Mouse (Mus musculus) embryonic facial prominence, embryonic 12.5 days (tissue): ENCODE data around the gene Olfr832. TPM values are rescaled to one million over a fixed set of nuclear protein-coding genes. Genes with fewer than 3 reads are reported as not detected.
"Not testable (repeated sequence)": the region's sequence is repeated elsewhere in the genome, so short reads cannot be mapped to it uniquely, and the experiment has no call there.

Source experiments
- ATAC-seq: fragments of 200-750 bp; cut with Nextera tagmentation; 2 replicates; pipeline ENCODE4 v1.8.0; 2017; ENCODE audit not compliant: insufficient number of reproducible peaks, insufficient read depth, low FRiP score, low TSS enrichment
- H3K27ac ChIP-seq: fragments of 300-500 bp; sonication (generic); 2 replicates; pipeline ENCODE4 v1.5.1; 2016; ENCODE audit warnings: mild to moderate bottlenecking
- H3K27me3 ChIP-seq: fragments of 300-500 bp; sonication (generic); 2 replicates; pipeline ENCODE4 v1.6.1; 2016; ENCODE audit warnings: mild to moderate bottlenecking, moderate library complexity
- H3K36me3 ChIP-seq: fragments of 300-500 bp; sonication (generic); 2 replicates; pipeline ENCODE4 v1.6.1; 2016; ENCODE audit warnings: mild to moderate bottlenecking
- H3K4me1 ChIP-seq: fragments of 300-500 bp; sonication (generic); 2 replicates; pipeline ENCODE4 v1.6.1; 2016
- H3K4me2 ChIP-seq: fragments of 300-500 bp; sonication (generic); replicated peaks from 2 replicates; pipeline ENCODE4 v1.6.1; 2016; ENCODE audit warnings: mild to moderate bottlenecking, moderate library complexity
- H3K4me3 ChIP-seq: fragments of 300-500 bp; sonication (generic); 2 replicates; pipeline ENCODE4 v1.5.1; 2016; ENCODE audit warnings: mild to moderate bottlenecking
- H3K9ac ChIP-seq: fragments of 300-500 bp; sonication (generic); 2 replicates; pipeline ENCODE4 v1.6.1; 2016; ENCODE audit warnings: mild to moderate bottlenecking, moderate library complexity
- H3K9me3 ChIP-seq: fragments of 300-500 bp; sonication (generic); 2 replicates; pipeline ENCODE4 v1.6.1; 2016; ENCODE audit warnings: mild to moderate bottlenecking, moderate library complexity
- WGBS: fragments of 180-500 bp; shearing (Covaris S2); methylation state at CpG from one replicate; pipeline ENCODE4 v1.1.7; 2016; 5-methylcytosine and 5-hydroxymethylcytosine counted together
- polyA plus RNA-seq: library from polyadenylated mRNA; unstranded; fragments of >200 nt; fragmentation: Nextera tagmentation; extraction: Ambion mirVana; gene quantifications from 2 replicates; pipeline ENCODE4 v1.2.1, GENCODE M21; 2016

Gene Olfr832
- not detected in 2 replicates for polyA plus RNA-seq

DNA sequence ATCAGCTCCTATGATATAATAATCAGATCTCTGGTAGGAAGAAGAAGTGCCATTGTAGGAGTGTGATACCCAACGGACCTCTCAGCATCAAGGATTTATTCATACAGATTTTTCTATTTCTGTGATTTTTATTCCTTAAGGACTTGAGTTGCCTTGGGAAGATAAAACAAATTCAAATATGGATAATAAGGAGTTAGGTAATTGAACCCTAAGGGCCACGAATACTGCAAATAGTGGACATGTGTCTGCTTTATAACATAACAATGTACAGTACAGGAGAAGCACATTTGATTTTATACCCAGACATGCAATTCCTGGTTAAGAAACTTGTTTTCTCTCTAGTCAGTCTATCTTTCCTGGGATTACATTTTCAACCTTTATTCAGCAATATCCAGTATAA is at the start of gene Olfr832:
Olfr832 (plus strand) TSS at position 301 of the 400 bp plus-strand sequence.
- H3K4me3 ChIP-seq, H3K27me3 ChIP-seq, H3K4me1 ChIP-seq, ATAC-seq, H3K36me3 ChIP-seq, H3K9me3 ChIP-seq, H3K4me2 ChIP-seq, H3K27ac ChIP-seq, H3K9ac ChIP-seq: not testable (repeated sequence)
- WGBS, result 82% methylated on average over 2 of the region's 2 CpGs

DNA sequence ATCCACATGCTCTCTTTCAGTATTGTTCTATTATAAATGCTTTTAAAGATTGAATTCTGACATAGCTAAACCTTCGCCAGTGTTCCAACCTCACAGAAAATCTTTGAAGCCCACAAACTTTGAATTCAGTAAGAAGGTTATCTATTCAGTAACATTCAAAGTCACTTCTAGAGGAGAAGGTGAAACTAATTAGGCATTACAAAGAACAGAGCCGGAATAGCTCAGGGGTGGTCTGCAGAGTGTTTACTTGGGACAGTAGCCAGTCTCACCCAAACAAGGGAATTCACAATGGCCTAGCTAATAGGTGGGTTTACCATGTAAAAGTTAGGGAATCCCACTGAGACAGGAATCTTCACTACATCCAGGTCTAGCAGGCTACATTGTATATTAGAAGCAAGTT is 29.2 kb upstream of the Olfr832 start:
- H3K4me1 ChIP-seq, ATAC-seq, H3K27ac ChIP-seq, H3K9ac ChIP-seq, H3K4me2 ChIP-seq, H3K9me3 ChIP-seq, H3K27me3 ChIP-seq, H3K36me3 ChIP-seq, H3K4me3 ChIP-seq: not testable (repeated sequence)
- 73% methylated on average over 2 of the region's 2 CpGs for WGBS

DNA sequence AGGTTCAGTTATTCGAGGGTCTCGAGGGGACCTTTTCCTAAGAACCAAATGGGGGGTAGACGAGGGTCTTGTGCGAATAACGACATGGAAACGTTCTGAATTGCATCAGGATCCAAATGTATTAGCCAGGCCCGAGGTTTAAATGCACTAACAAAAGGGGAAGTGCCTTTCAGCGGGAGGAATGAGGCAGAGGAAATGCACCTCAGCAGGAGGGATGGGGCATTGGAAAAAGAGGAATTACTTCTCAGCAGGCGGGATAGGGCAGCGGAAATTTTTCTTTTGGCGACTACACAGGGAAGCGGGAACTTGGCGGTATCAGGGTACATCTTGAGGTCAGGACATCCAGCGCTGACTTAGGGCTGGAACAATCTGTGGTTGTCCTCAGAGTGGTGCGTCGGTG is 9.0 kb upstream of the Olfr832 start:
- WGBS, result 86% methylated on average over 16 of the region's 16 CpGs
- H3K9ac ChIP-seq, H3K4me1 ChIP-seq, H3K36me3 ChIP-seq, H3K27me3 ChIP-seq, H3K27ac ChIP-seq, ATAC-seq, H3K4me3 ChIP-seq, H3K4me2 ChIP-seq, H3K9me3 ChIP-seq: not testable (repeated sequence)

DNA sequence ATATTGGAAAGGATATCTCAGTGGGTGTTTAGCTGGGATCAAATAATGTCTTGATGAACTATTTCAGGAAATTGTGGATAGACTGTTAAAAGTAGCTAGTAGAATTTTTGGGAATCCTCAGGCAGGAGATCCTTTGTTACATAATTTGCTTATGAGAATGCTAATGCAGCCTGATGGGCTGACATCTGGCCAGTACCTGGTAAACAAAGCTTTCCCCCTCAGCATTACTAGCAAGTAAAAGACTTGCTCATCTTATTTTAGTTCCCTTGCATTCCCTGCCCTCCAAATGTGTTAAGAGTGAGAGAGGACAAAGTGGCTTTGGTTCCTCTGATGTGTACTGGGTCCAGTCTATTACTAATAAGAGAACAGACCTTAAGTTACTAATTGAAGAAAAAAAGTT is 25.1 kb downstream of the Olfr832 start:
- no peaks in the 10 kb centered on the region for H3K4me1 ChIP-seq
- no peaks in the 10 kb centered on the region for H3K9me3 ChIP-seq
- no peak overlapping the region for H3K4me2 ChIP-seq
- no peak overlapping the region for H3K27ac ChIP-seq
- ATAC-seq, result no peak
- H3K27me3 ChIP-seq, result no peaks in the 10 kb centered on the region
- no peak overlapping the region for H3K9ac ChIP-seq
- H3K4me3 ChIP-seq, result no peak overlapping the region
- no peaks in the 10 kb centered on the region for H3K36me3 ChIP-seq

DNA sequence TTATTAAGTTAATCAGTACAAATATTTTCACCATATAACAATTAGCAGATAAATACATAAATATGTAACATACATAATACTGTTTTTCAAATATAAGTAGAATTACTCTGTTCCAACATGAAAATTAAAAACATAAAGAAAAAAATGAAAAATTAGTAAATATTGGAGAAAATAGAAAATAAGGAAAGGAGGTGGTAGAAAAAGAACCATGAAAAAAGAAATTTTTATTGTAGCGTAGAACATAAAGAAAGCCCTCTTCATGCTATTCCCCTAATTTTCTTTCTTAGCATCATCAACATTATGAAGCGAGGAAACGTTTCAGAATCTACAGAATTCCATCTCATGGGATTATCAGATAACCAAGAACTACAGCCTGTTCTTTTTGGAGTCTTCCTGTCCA is 50.8 kb downstream of the Olfr832 start, which contains the start of gene Olfr834:
Olfr834 (plus strand) TSS at position 301 of the 400 bp plus-strand sequence.
- no peak within 1 kb of the TSS for H3K4me2 ChIP-seq
- H3K27ac ChIP-seq, result no peak within 1 kb of the TSS
- no peak within 1 kb of the TSS for H3K9ac ChIP-seq
- no peaks in the 10 kb centered on the region for H3K4me1 ChIP-seq
- H3K4me3 ChIP-seq, result no peak within 1 kb of the TSS
- no peaks in the 10 kb centered on the region for H3K36me3 ChIP-seq
- no peaks in the 10 kb centered on the region for H3K27me3 ChIP-seq
- no peak for ATAC-seq
- no peaks in the 10 kb centered on the region for H3K9me3 ChIP-seq
- WGBS, result 87% methylated on average over 3 of the region's 3 CpGs

Other genes starting within 250 kb of the Olfr832 start
- 0.04 TPM in 1 of 2 replicates, not detected in the other for gene Olfr24, start 173.1 kb upstream of the Olfr832 start, polyA plus RNA-seq
- gene Olfr828, start 117.6 kb upstream of the Olfr832 start, polyA plus RNA-seq, result not detected in 2 replicates
- not detected in 2 replicates for gene Olfr829, start 82.2 kb upstream of the Olfr832 start, polyA plus RNA-seq
- gene Olfr830, start 62.4 kb upstream of the Olfr832 start, polyA plus RNA-seq, result not detected in 2 replicates
- gene Olfr834, start 50.9 kb downstream of the Olfr832 start, polyA plus RNA-seq, result not detected in 2 replicates
- not detected in 2 replicates for gene Olfr835, start 95.6 kb downstream of the Olfr832 start, polyA plus RNA-seq
- not detected in 2 replicates for gene Olfr836, start 183.3 kb downstream of the Olfr832 start, polyA plus RNA-seq
- gene Olfr837, start 199.2 kb downstream of the Olfr832 start, polyA plus RNA-seq, result not detected in 2 replicates
- 0.03 TPM in 1 of 2 replicates, not detected in the other for gene Olfr839-ps1, start 240.2 kb downstream of the Olfr832 start, polyA plus RNA-seq